Mouse (Mus musculus) regulatory T cell (primary cell): ENCODE results near the gene Ids.

Source experiments
- in situ Hi-C: fragments of 300-600 bp; cut with MboI, MseI; formaldehyde crosslinking; loops from one replicate; pipeline ENCODE4 v1.15.1; 2025; ENCODE audit warnings: high pct_unique_total_duplicates

The Ids gene

GRCm38 (mm10) chrX:70364661-70365613, at the start of gene Ids:
Gene Ids (minus strand): TSS chrX:70365084.
- in situ Hi-C loops: no loop called here

- in situ Hi-C loops: loop anchor here (5.0 kb wide), 1 partner anchor 155 kb away; no protein-coding TSS in a partner anchor
Observed at GRCm38 (mm10) chrX:70392636-70393035, 27.8 kb upstream of the Ids start.

- in situ Hi-C loops: no loop called here
Observed at GRCm38 (mm10) chrX:70385962-70386351, 21.1 kb upstream of the Ids start.

- in situ Hi-C loops: no loop called here
Observed at GRCm38 (mm10) chrX:70385276-70385961, 20.5 kb upstream of the Ids start, which contains the start of gene 1110012L19Rik. Gene 1110012L19Rik (plus strand): TSS chrX:70385877.

- in situ Hi-C loops: no loop called here
Observed at GRCm38 (mm10) chrX:70384917-70385275, 20.0 kb upstream of the Ids start.

GRCm38 (mm10) chrX:70374469-70375110, 9.7 kb upstream of the Ids start:
- in situ Hi-C loops: loop anchor here (5.0 kb wide), 1 partner anchor 198 kb away; no protein-coding TSS in a partner anchor

GRCm38 (mm10) chrX:70369758-70370157, 4.9 kb upstream of the Ids start:
- in situ Hi-C loops: loop anchor here (5.0 kb wide), 1 partner anchor 203 kb away; no protein-coding TSS in a partner anchor

- in situ Hi-C loops: no loop called here
Observed at GRCm38 (mm10) chrX:70364202-70364601, 682 bp downstream of the Ids start.

GRCm38 (mm10) chrX:70363446-70363845, 1.4 kb downstream of the Ids start:
- in situ Hi-C loops: no loop called here

- in situ Hi-C loops: no loop called here
Observed at GRCm38 (mm10) chrX:70362985-70363384, 1.9 kb downstream of the Ids start.

- in situ Hi-C loops: no loop called here
Observed at GRCm38 (mm10) chrX:70330202-70330843, 34.6 kb downstream of the Ids start.

- in situ Hi-C loops: no loop called here
Observed at GRCm38 (mm10) chrX:70328530-70329143, 36.2 kb downstream of the Ids start.

- in situ Hi-C loops: no loop called here
Observed at GRCm38 (mm10) chrX:70327656-70328055, 37.2 kb downstream of the Ids start.

- in situ Hi-C loops: no loop called here
Observed at GRCm38 (mm10) chrX:70319254-70319653, 45.6 kb downstream of the Ids start.

GRCm38 (mm10) chrX:70314949-70315641, 49.8 kb downstream of the Ids start:
- in situ Hi-C loops: no loop called here
